Mouse (Mus musculus): ENCODE data around the gene Pik3r3. TPM values are rescaled to one million over a fixed set of nuclear protein-coding genes. Genes with fewer than 3 reads are reported as not detected.
"Not testable (repeated sequence)": the region's sequence is repeated elsewhere in the genome, so short reads cannot be mapped to it uniquely, and the experiment has no call there.

Pik3r3 gene
- polyA plus RNA-seq, 2 experiments, result 14.7 to 27.1 TPM

GRCm38 (mm10) chr4:116206531-116206930 lies 14.9 kb upstream of the Pik3r3 start:
- Histone ChIP-seq H3K27me3 (ENCODE audit: control insufficient read depth, insufficient read depth, low read length) (no peaks in the 10 kb centered on the region), H3K9me3 (ENCODE audit: control insufficient read depth, low read length) (no peaks in the 10 kb centered on the region), H3K4me1 (ENCODE audit: control insufficient read depth, insufficient read depth, low read length) (no peaks in the 10 kb centered on the region), H3K9ac (ENCODE audit: low read depth, low read length, severe bottlenecking) (no peak overlapping the region), H3K4me2 (replicated peaks; ENCODE audit: low read depth, low read length, severe bottlenecking) (no peak overlapping the region), H3K4me3 (replicated peaks; ENCODE audit: low read length) (no peak overlapping the region), H3K36me3 (ENCODE audit: control insufficient read depth, insufficient read depth, low read length) (no peaks in the 10 kb centered on the region), H3K27ac (replicated peaks; ENCODE audit: low read depth, low read length) (no peak overlapping the region)
- ATAC-seq (ENCODE audit: low FRiP score, low read depth) (no peak), DNase-seq (ENCODE audit: low spot score) (no peak)
- 69% methylated on average over 4 of the region's 4 CpGs for WGBS
- no peak for TF ChIP-seq POLR2A (IDR thresholded peaks at IDR 0.05; ENCODE audit: borderline replicate concordance, extremely low read depth, insufficient read depth, insufficient read length)

- no peak for DNase-seq (ENCODE audit: low spot score)
- Histone ChIP-seq H3K9me3 (ENCODE audit: control insufficient read depth, low read length) (no peaks in the 10 kb centered on the region), H3K4me3 (replicated peaks; ENCODE audit: low read length) (no peak overlapping the region), H3K9ac (ENCODE audit: low read depth, low read length, severe bottlenecking) (no peak overlapping the region), H3K4me1 (ENCODE audit: control insufficient read depth, insufficient read depth, low read length) (no peaks in the 10 kb centered on the region), H3K27me3 (ENCODE audit: control insufficient read depth, insufficient read depth, low read length) (no peaks in the 10 kb centered on the region), H3K36me3 (ENCODE audit: control insufficient read depth, insufficient read depth, low read length) (no peaks in the 10 kb centered on the region), H3K4me2 (replicated peaks; ENCODE audit: low read depth, low read length, severe bottlenecking) (no peak overlapping the region), H3K27ac (replicated peaks; ENCODE audit: low read depth, low read length) (no peak overlapping the region)
- TF ChIP-seq POLR2A (IDR thresholded peaks at IDR 0.05; ENCODE audit: borderline replicate concordance, extremely low read depth, insufficient read depth, insufficient read length), result no peak
- ATAC-seq (ENCODE audit: low FRiP score, low read depth), result no peak
- 79% methylated on average over 1 of the region's 1 CpGs for WGBS
Observed at GRCm38 (mm10) chr4:116208891-116209290, 12.5 kb upstream of the Pik3r3 start.

GRCm38 (mm10) chr4:116215895-116216605 lies 5.4 kb upstream of the Pik3r3 start:
- TF ChIP-seq POLR2A (IDR thresholded peaks at IDR 0.05; ENCODE audit: borderline replicate concordance, extremely low read depth, insufficient read depth, insufficient read length), result no peak
- H3K27ac ChIP-seq (replicated peaks; ENCODE audit: low read depth, low read length), result no peak overlapping the region
- ATAC-seq (ENCODE audit: low FRiP score, low read depth), result no peak
- H3K9me3 ChIP-seq (ENCODE audit: control insufficient read depth, low read length), result no peaks in the 10 kb centered on the region
- H3K4me1 ChIP-seq (ENCODE audit: control insufficient read depth, insufficient read depth, low read length), result no peaks in the 10 kb centered on the region
- no peak for DNase-seq (ENCODE audit: low spot score)
- WGBS, result 81% methylated on average over 2 of the region's 2 CpGs
- no peak overlapping the region for H3K4me2 ChIP-seq (replicated peaks; ENCODE audit: low read depth, low read length, severe bottlenecking)
- H3K9ac ChIP-seq (ENCODE audit: low read depth, low read length, severe bottlenecking), result no peak overlapping the region
- H3K4me3 ChIP-seq (replicated peaks; ENCODE audit: low read length), result no peak overlapping the region
- H3K36me3 ChIP-seq (ENCODE audit: control insufficient read depth, insufficient read depth, low read length), result no peaks in the 10 kb centered on the region
- no peaks in the 10 kb centered on the region for H3K27me3 ChIP-seq (ENCODE audit: control insufficient read depth, insufficient read depth, low read length)

GRCm38 (mm10) chr4:116217046-116217445 lies 4.4 kb upstream of the Pik3r3 start:
- Histone ChIP-seq H3K9ac (ENCODE audit: low read depth, low read length, severe bottlenecking) (no peak overlapping the region), H3K27ac (replicated peaks; ENCODE audit: low read depth, low read length) (no peak overlapping the region), H3K4me1 (ENCODE audit: control insufficient read depth, insufficient read depth, low read length) (no peaks in the 10 kb centered on the region), H3K27me3 (ENCODE audit: control insufficient read depth, insufficient read depth, low read length) (no peaks in the 10 kb centered on the region), H3K4me2 (replicated peaks; ENCODE audit: low read depth, low read length, severe bottlenecking) (no peak overlapping the region), H3K9me3 (ENCODE audit: control insufficient read depth, low read length) (no peaks in the 10 kb centered on the region), H3K4me3 (replicated peaks; ENCODE audit: low read length) (no peak overlapping the region), H3K36me3 (ENCODE audit: control insufficient read depth, insufficient read depth, low read length) (no peaks in the 10 kb centered on the region)
- ATAC-seq (ENCODE audit: low FRiP score, low read depth), result no peak
- no peak for TF ChIP-seq POLR2A (IDR thresholded peaks at IDR 0.05; ENCODE audit: borderline replicate concordance, extremely low read depth, insufficient read depth, insufficient read length)
- DNase-seq (ENCODE audit: low spot score), result peak; percentile 32
- WGBS, result 42% methylated on average over 2 of the region's 2 CpGs

- H3K27ac ChIP-seq (replicated peaks; ENCODE audit: low read depth, low read length); H3K9me3 ChIP-seq (ENCODE audit: control insufficient read depth, low read length); H3K9ac ChIP-seq (ENCODE audit: low read depth, low read length, severe bottlenecking); H3K4me2 ChIP-seq (replicated peaks; ENCODE audit: low read depth, low read length, severe bottlenecking); H3K36me3 ChIP-seq (ENCODE audit: control insufficient read depth, insufficient read depth, low read length); ATAC-seq (ENCODE audit: low FRiP score, low read depth); H3K27me3 ChIP-seq (ENCODE audit: control insufficient read depth, insufficient read depth, low read length); H3K4me1 ChIP-seq (ENCODE audit: control insufficient read depth, insufficient read depth, low read length); DNase-seq (ENCODE audit: low spot score); H3K4me3 ChIP-seq (replicated peaks; ENCODE audit: low read length): not testable (repeated sequence)
- 87% methylated on average over 1 of the region's 1 CpGs for WGBS
Observed at GRCm38 (mm10) chr4:116217661-116218060, 3.8 kb upstream of the Pik3r3 start.
